Mouse (Mus musculus): ENCODE results near the gene Gm11060. TPM values are rescaled to one million over a fixed set of nuclear protein-coding genes. Genes with fewer than 3 reads are reported as not detected.

Gene Gm11060
- polyA plus RNA-seq, 1 experiment from 2014 or later, result not detected

DNA sequence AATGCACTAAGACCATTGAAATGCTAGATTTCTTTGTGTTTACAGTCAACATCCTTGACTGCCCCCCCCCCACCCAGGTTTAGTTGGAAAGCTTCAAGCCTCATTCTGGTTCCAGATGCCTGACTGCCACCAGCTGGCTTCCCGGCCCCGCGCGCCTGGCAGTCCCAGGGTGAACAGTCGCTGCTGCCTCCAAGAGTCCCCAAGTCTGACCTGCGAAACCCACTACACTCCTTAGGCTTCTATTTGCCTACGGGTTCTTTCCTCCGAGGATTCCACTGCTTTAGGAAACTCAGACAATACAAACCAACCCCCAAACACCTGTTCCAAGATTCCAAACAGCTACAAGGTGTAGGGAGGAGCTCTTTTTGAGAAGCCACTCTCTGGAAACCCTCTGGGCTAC lies 33.4 kb downstream of the Gm11060 start:
- ATAC-seq, result no peak
- no peak overlapping the region for H3K4me2 ChIP-seq (ENCODE audit: low read length)
- H3K36me3 ChIP-seq (ENCODE audit: control insufficient read depth, insufficient read depth), result no peaks in the 10 kb centered on the region
- WGBS, result 0% methylated on average over 8 of the region's 8 CpGs
- no peak overlapping the region for H3K27ac ChIP-seq (ENCODE audit: low read length)
- H3K9ac ChIP-seq (replicated peaks; ENCODE audit: low read depth, low read length), result no peak overlapping the region
- no peaks in the 10 kb centered on the region for H3K9me3 ChIP-seq (ENCODE audit: control insufficient read depth, low read length)
- no peak overlapping the region for H3K4me3 ChIP-seq (replicated peaks; ENCODE audit: low read length)
- H3K27me3 ChIP-seq (replicated peaks; ENCODE audit: control insufficient read depth, insufficient read depth, low read length), result peaks cover 80% of the 10 kb centered on the region
- H3K4me1 ChIP-seq (replicated peaks; ENCODE audit: control insufficient read depth, insufficient read depth, low read length), result peaks cover 17% of the 10 kb centered on the region

DNA sequence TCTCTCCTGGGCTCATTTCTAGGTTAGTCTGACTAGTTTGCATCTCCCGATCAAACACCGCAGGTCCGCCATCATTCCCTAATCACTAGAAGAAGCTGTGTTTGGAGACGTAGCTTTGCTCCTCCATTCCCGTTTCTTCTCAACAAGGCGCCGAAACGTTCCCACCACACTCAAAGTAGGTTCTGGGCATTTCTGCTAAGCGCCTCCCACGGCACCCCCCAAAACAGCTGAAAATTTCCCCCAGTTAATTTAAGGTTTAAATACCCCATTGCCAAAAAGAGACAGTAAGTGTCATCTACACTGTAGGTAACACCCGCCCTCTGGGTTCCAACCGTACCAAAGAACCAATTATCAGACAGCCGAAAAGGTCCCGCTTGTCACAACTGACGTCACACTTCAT lies 33.8 kb downstream of the Gm11060 start:
- WGBS, result 4% methylated on average over 15 of the region's 15 CpGs
- H3K27me3 ChIP-seq (replicated peaks; ENCODE audit: control insufficient read depth, insufficient read depth, low read length), result peaks cover 80% of the 10 kb centered on the region
- ATAC-seq, result no peak

DNA sequence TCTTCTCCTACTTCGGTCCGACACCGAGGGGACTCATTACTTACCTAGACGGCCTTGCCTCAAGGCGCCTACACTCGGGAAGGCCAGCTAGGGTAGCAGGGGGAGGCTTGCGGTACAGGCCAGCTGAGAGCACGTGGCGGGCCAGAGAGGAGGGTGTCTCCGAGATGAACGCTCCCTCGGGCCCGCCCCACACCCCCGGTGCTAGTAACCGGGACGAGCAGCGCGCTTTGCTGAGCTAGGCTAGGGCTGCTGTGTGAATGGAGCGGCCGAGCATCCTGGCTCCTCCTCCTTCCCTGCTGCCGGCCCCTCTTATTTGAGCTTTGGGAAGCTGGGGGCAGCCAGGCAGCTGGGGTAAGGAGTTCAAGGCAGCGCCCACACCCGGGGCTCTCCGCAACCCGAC lies 34.5 kb downstream of the Gm11060 start, which contains the start of gene Wt1:
Gene Wt1, plus strand, starts transcription at position 251 of the 400 bp plus-strand sequence.
- H3K36me3 ChIP-seq (ENCODE audit: control insufficient read depth, insufficient read depth), result no peaks in the 10 kb centered on the region
- peaks cover 80% of the 10 kb centered on the region for H3K27me3 ChIP-seq (replicated peaks; ENCODE audit: control insufficient read depth, insufficient read depth, low read length)
- 0% methylated on average over 21 of the region's 25 CpGs for WGBS
- peaks cover 21% of the 10 kb centered on the region for H3K4me1 ChIP-seq (replicated peaks; ENCODE audit: control insufficient read depth, insufficient read depth, low read length)
- peak within 1 kb of the TSS; percentile 15 for H3K4me3 ChIP-seq (replicated peaks; ENCODE audit: low read length)
- H3K9me3 ChIP-seq (ENCODE audit: control insufficient read depth, low read length), result no peaks in the 10 kb centered on the region
- peak within 1 kb of the TSS; percentile 22 for H3K4me2 ChIP-seq (ENCODE audit: low read length)
- H3K27ac ChIP-seq (ENCODE audit: low read length), result no peak within 1 kb of the TSS
- ATAC-seq, result peak; percentile 49
- H3K9ac ChIP-seq (replicated peaks; ENCODE audit: low read depth, low read length), result no peak within 1 kb of the TSS

More for the DNA sequence above, 33.8 kb downstream of the Gm11060 start:
- Histone ChIP-seq H3K36me3 (ENCODE audit: control insufficient read depth, insufficient read depth) (no peaks in the 10 kb centered on the region), H3K27ac (ENCODE audit: low read length) (no peak overlapping the region), H3K9me3 (ENCODE audit: control insufficient read depth, low read length) (no peaks in the 10 kb centered on the region), H3K4me2 (ENCODE audit: low read length) (no peak overlapping the region), H3K4me3 (replicated peaks; ENCODE audit: low read length) (no peak overlapping the region), H3K9ac (replicated peaks; ENCODE audit: low read depth, low read length) (no peak overlapping the region), H3K4me1 (replicated peaks; ENCODE audit: control insufficient read depth, insufficient read depth, low read length) (peaks cover 19% of the 10 kb centered on the region)

DNA sequence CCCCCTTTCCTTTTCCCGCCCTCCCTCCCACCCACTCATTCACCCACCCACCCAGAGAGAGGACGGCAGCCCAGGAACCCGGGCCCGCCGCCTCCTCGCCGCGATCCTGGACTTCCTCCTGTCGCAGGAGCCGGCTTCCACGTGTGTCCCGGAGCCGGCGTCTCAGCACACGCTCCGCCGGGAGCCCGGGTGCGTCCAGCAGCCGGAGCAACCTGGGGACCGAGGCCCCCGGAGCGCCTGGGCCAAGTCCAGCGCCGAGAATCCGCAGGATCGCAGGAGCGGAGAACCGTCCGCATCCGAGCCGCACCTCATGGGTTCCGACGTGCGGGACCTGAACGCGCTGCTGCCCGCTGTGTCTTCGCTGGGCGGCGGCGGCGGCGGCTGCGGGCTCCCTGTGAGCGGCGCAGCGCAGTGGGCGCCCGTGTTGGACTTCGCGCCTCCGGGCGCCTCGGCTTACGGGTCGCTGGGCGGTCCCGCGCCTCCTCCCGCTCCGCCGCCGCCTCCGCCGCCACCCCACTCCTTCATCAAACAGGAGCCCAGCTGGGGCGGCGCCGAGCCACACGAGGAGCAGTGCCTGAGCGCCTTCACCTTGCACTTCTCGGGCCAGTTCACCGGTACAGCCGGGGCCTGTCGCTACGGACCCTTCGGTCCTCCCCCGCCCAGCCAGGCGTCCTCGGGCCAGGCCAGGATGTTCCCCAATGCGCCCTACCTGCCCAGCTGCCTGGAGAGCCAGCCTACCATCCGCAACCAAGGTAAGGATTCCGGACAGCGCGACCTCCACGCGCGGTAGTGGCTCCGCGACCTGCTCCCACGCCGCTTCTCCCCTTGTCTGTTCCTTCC lies 35.1 kb downstream of the Gm11060 start:
- H3K36me3 ChIP-seq (ENCODE audit: control insufficient read depth, insufficient read depth), result no peaks in the 10 kb centered on the region
- H3K4me1 ChIP-seq (replicated peaks; ENCODE audit: control insufficient read depth, insufficient read depth, low read length), result peaks cover 21% of the 10 kb centered on the region
- peak overlapping the region; percentile 15 for H3K4me3 ChIP-seq (replicated peaks; ENCODE audit: low read length)
- H3K9me3 ChIP-seq (ENCODE audit: control insufficient read depth, low read length), result no peaks in the 10 kb centered on the region
- H3K9ac ChIP-seq (replicated peaks; ENCODE audit: low read depth, low read length), result no peak overlapping the region
- ATAC-seq, result peak; percentile 27
- H3K27ac ChIP-seq (ENCODE audit: low read length), result no peak overlapping the region
- peak overlapping the region; percentile 22 for H3K4me2 ChIP-seq (ENCODE audit: low read length)
- WGBS, result under 1% methylated on average over 87 of the region's 92 CpGs
- peaks cover 83% of the 10 kb centered on the region for H3K27me3 ChIP-seq (replicated peaks; ENCODE audit: control insufficient read depth, insufficient read depth, low read length)

DNA sequence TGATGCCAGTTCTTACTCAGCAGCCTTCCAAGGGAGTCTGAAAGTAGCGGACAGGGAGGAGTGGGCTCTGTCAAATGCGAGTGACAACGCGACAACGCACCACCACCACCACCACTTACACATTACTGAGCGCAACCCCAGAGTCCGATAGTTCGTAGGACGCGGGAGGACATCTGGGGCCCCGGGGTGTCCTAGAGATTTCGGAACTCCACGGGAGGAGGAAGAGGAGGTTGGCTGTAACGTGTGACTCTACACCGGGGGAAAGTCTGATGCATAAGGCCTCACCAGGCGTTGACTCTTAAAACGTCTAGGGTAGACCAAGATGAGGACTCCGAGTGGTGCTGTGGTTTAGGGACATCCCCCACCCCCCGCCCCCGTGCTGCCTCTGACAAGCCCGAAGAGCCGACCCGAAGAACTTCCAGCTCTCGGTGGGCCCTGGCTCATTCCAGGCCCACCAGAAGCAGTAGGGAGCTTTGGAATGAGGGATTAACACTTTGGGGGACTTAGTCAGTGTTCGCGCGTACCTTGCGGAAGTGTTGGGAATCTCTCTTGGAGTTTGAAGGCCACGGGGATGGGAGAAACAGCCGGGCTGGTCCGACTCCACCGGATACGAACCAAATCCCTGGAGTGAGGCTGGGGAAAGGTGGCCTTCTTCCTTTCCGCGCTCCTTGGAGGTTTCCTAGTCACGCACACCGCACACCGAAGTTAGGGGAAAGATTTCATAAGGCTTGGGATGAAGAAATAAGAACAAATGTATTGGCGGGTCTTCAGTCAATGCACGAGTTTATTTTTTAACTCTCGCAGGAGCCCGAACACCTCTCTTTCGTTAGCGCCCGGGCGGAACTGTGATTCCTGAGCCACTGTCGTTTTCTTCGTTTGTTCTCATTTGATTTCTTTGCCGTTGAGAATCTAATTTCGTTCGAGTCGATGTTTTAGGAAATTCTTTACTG lies 36.0 kb downstream of the Gm11060 start:
- peaks cover 85% of the 10 kb centered on the region for H3K27me3 ChIP-seq (replicated peaks; ENCODE audit: control insufficient read depth, insufficient read depth, low read length)
- no peak overlapping the region; the same call in 1 of the 2 replicates for H3K4me3 ChIP-seq (replicated peaks; ENCODE audit: low read length)
- no peaks in the 10 kb centered on the region for H3K36me3 ChIP-seq (ENCODE audit: control insufficient read depth, insufficient read depth)
- no peak overlapping the region for H3K9ac ChIP-seq (replicated peaks; ENCODE audit: low read depth, low read length)
- no peak overlapping the region for H3K27ac ChIP-seq (ENCODE audit: low read length)
- no peak overlapping the region for H3K4me2 ChIP-seq (ENCODE audit: low read length)
- 0 out of 2 replicates have a peak, but pooled peaks have one; percentile 14 for ATAC-seq
- H3K9me3 ChIP-seq (ENCODE audit: control insufficient read depth, low read length), result no peaks in the 10 kb centered on the region
- H3K4me1 ChIP-seq (replicated peaks; ENCODE audit: control insufficient read depth, insufficient read depth, low read length), result peaks cover 20% of the 10 kb centered on the region
- WGBS, result under 1% methylated on average over 52 of the region's 52 CpGs

DNA sequence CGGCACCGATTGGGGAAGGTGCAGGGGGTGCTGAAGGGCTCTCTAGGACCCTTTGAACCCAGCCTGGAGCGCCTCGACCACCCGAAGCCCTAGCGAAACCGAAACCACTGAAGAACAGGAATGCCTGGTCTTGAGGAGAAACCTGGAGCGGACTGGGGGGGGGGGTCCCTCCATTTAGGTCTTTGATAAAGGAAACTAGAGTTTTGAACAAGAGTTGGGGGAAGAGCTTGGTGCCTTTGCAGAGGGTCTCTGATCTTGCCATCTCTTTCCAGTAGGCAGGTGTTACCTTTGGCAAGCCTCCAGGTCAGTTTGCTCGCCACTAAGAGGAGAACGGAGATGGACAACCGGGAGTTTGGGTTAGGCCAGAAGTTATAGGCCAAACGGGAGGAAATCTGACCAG lies 36.7 kb downstream of the Gm11060 start:
- no peaks in the 10 kb centered on the region for H3K36me3 ChIP-seq (ENCODE audit: control insufficient read depth, insufficient read depth)
- no peak overlapping the region for H3K4me3 ChIP-seq (replicated peaks; ENCODE audit: low read length)
- H3K27me3 ChIP-seq (replicated peaks; ENCODE audit: control insufficient read depth, insufficient read depth, low read length), result peaks cover 84% of the 10 kb centered on the region
- no peak overlapping the region for H3K4me2 ChIP-seq (ENCODE audit: low read length)
- WGBS, result 2% methylated on average over 12 of the region's 12 CpGs
- H3K27ac ChIP-seq (ENCODE audit: low read length), result no peak overlapping the region
- ATAC-seq, result no peak
- no peaks in the 10 kb centered on the region for H3K9me3 ChIP-seq (ENCODE audit: control insufficient read depth, low read length)
- H3K4me1 ChIP-seq (replicated peaks; ENCODE audit: control insufficient read depth, insufficient read depth, low read length), result peaks cover 17% of the 10 kb centered on the region
- no peak overlapping the region for H3K9ac ChIP-seq (replicated peaks; ENCODE audit: low read depth, low read length)

DNA sequence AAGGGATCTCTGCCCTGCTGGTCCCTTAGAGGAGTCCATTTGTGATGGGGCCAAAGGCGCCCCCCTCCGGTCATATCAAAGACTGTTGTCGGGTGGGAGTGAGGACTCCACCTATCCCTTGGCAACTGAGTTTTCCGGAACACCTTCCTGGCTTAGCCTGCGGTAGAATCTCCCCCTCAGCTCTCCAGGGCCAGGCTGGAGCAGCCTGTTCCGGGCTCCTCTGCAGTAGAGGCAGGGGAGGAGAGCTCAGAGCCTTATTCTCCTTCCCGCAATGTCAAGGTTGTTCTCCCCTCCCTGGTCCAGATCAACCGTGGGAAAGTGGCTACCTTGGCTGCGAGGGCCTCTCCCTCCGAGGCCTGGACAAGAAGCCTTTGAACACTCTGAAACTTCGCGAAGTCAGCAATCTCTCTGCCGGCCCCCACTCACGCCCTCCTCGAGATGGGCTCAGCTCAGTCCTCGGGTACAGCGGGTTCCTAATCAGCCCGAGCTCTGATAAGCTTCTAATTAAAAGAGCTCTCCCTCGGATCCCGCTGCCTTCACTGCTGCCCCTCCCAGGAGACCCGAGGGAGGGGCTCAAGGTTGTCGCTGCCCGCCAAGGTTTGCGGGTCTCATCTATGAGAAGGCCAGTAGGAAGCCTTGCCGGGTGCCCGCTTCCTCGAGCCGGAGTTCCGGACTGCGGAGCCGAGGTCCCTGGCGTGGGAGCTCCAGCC lies 38.7 kb downstream of the Gm11060 start:
- no peak for ATAC-seq
- whole genome bisulfite sequencing, result under 1% methylated on average over 32 of the region's 32 CpGs
- Histone ChIP-seq H3K27ac (ENCODE audit: low read length) (no peak overlapping the region), H3K4me2 (ENCODE audit: low read length) (no peak overlapping the region), H3K9me3 (ENCODE audit: control insufficient read depth, low read length) (no peaks in the 10 kb centered on the region), H3K27me3 (replicated peaks; ENCODE audit: control insufficient read depth, insufficient read depth, low read length) (peaks cover 81% of the 10 kb centered on the region), H3K4me3 (replicated peaks; ENCODE audit: low read length) (no peak overlapping the region), H3K9ac (replicated peaks; ENCODE audit: low read depth, low read length) (no peak overlapping the region), H3K36me3 (ENCODE audit: control insufficient read depth, insufficient read depth) (no peaks in the 10 kb centered on the region), H3K4me1 (replicated peaks; ENCODE audit: control insufficient read depth, insufficient read depth, low read length) (peaks cover 21% of the 10 kb centered on the region)

DNA sequence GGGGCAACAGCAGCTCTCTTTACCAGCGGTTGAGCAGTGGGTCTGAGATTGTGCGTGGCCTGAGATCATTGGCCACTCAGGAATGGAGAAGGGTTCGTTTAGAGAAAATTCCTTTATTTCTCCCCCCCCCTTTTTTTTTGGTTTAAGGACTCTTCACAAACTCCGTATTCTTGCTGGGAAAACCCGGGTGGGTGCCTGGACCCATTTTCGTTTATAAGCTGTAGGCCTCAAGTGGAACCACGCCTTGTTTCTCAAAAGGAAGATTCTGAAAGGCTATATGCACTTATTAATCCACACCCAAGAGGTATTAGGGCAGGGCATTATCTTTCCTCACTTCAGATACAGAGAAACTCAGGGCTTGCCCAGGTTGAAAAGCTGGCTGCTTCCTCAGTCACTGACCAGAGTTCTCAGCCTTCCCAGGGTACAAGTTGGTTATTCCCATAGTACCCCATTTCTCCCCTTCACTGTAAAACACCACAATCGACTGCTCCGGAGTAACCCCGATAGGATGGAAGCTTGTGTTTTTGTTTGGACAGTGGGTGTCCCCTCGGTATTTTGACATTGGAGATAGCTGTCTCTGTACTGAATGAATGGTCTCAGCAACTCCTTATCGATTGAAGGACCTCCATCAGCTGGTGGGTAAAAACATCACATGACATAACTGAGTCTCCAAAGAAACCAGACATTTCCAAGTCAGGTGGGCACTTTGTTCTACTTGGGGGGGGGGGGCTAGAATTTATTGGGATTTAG lies 39.4 kb downstream of the Gm11060 start:
- no peak overlapping the region for H3K4me2 ChIP-seq (ENCODE audit: low read length)
- no peak for ATAC-seq
- H3K4me1 ChIP-seq (replicated peaks; ENCODE audit: control insufficient read depth, insufficient read depth, low read length), result peaks cover 20% of the 10 kb centered on the region
- no peaks in the 10 kb centered on the region for H3K9me3 ChIP-seq (ENCODE audit: control insufficient read depth, low read length)
- peaks cover 81% of the 10 kb centered on the region for H3K27me3 ChIP-seq (replicated peaks; ENCODE audit: control insufficient read depth, insufficient read depth, low read length)
- no peak overlapping the region for H3K4me3 ChIP-seq (replicated peaks; ENCODE audit: low read length)
- no peak overlapping the region for H3K9ac ChIP-seq (replicated peaks; ENCODE audit: low read depth, low read length)
- no peak overlapping the region for H3K27ac ChIP-seq (ENCODE audit: low read length)
- H3K36me3 ChIP-seq (ENCODE audit: control insufficient read depth, insufficient read depth), result no peaks in the 10 kb centered on the region
- 5% methylated on average over 12 of the region's 12 CpGs for WGBS
